Mouse (Mus musculus): ENCODE measurements around the gene Stk36.

- TF ChIP-seq CHD2 (IDR thresholded peaks at IDR 0.05; ENCODE audit: low read depth, low read length), result no peak
- TF ChIP-seq MAFK (IDR thresholded peaks at IDR 0.05; ENCODE audit: insufficient read depth, low read depth, low read length), result no peak
- no peak for TF ChIP-seq ZNF384 (IDR thresholded peaks at IDR 0.05; ENCODE audit: low read depth, low read length)
- no peak for TF ChIP-seq HCFC1 (IDR thresholded peaks at IDR 0.05; ENCODE audit: borderline replicate concordance, insufficient read depth, low read length)
Observed at GRCm38 (mm10) chr1:74626076-74626475, 24.8 kb downstream of the Stk36 start.

Measured in ES-E14 (cell line).